Mouse (Mus musculus) lung, postnatal 0 days (tissue): ENCODE measurements at regions not wholly inside any gene's neighbourhood (a gene's known extent, or its start where the extent isn't known, plus 50 kb on each side); places are given as distances from the start of the nearest gene placed in this dataset.

Experiments
- ATAC-seq: fragments of 200-750 bp; cut with Nextera tagmentation; 2 replicates; pipeline ENCODE4 v1.8.0; 2017; ENCODE audit warnings: moderate library complexity
- DNase-seq: peaks from one replicate; pipeline ENCODE4 v3.0.0-alpha.2; 2016; ENCODE audit warnings: low spot score
- H3K27ac ChIP-seq: fragments of 300-500 bp; sonication (generic); 2 replicates; pipeline ENCODE4 v1.5.1; 2014; ENCODE audit warnings: antibody characterized with exemption, mild to moderate bottlenecking, low read length, mixed read lengths
- H3K27me3 ChIP-seq: fragments of 300-500 bp; sonication (generic); replicated peaks from 2 replicates; pipeline ENCODE4 v1.6.1; 2014; ENCODE audit warnings: low read length, mixed read lengths; ENCODE audit not compliant: insufficient read depth
- H3K36me3 ChIP-seq: fragments of 300-500 bp; sonication (generic); 2 replicates; pipeline ENCODE4 v1.6.1; 2014; ENCODE audit warnings: low read length, mixed read lengths; ENCODE audit not compliant: insufficient read depth
- H3K4me1 ChIP-seq: fragments of 300-500 bp; sonication (generic); 2 replicates; pipeline ENCODE4 v1.6.1; 2014; ENCODE audit warnings: antibody characterized with exemption, low read depth, low read length, mixed read lengths; ENCODE audit not compliant: insufficient read depth
- H3K4me2 ChIP-seq: fragments of 300-500 bp; sonication (generic); replicated peaks from 2 replicates; pipeline ENCODE4 v1.6.1; 2014; ENCODE audit warnings: low read depth, mild to moderate bottlenecking, low read length, moderate library complexity, mixed read lengths
- H3K4me3 ChIP-seq: fragments of 300-500 bp; sonication (generic); 2 replicates; pipeline ENCODE4 v1.5.1; 2014; ENCODE audit warnings: low read depth, low read length
- H3K9ac ChIP-seq: fragments of 300-500 bp; sonication (generic); replicated peaks from 2 replicates; pipeline ENCODE4 v1.6.1; 2014; ENCODE audit warnings: low read depth, mild to moderate bottlenecking
- H3K9me3 ChIP-seq: fragments of 300-500 bp; sonication (generic); 2 replicates; pipeline ENCODE4 v1.6.1; 2016; ENCODE audit warnings: low read length, mixed read lengths
- CTCF ChIP-seq: IDR thresholded peaks from 2 replicates; pipeline ENCODE4 v1.5.1; 2016; ENCODE audit warnings: antibody characterized with exemption, mild to moderate bottlenecking
- EP300 ChIP-seq: IDR thresholded peaks from 2 replicates; pipeline ENCODE4 v1.6.1; 2016; ENCODE audit warnings: antibody characterized with exemption, mild to moderate bottlenecking, control low read depth
- WGBS: fragments of 180-500 bp; shearing (Covaris S2); extraction: QIAGEN DNeasy Blood & Tissue Kit; methylation state at CpG from one replicate; pipeline ENCODE4 v1.1.7; 2014; 5-methylcytosine and 5-hydroxymethylcytosine counted together

DNA sequence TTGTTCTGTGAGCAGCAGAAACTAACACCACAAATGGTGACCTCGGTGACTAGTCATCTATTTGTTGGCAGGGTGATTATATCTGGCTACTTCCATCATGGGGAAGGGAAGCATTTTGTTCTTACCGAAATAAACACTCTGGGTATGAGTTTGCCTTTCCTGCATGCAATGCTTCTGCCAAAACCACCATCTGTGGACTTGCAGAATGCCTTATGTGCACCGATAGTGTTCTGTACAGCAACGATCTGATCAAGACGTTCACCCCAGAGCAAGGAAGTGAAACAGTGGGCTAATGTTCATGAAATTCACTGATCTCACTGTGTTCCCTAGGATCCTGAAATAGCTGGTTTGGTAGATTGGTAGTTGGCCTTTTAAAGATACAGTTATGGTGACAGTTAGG lies 96.3 kb upstream of the Adcy1 start:
- Histone ChIP-seq H3K36me3 (no peaks in the 10 kb centered on the region), H3K27me3 (no peaks in the 10 kb centered on the region), H3K9me3 (no peaks in the 10 kb centered on the region), H3K4me1 (no peaks in the 10 kb centered on the region), H3K4me2 (no peak overlapping the region), H3K9ac (no peak overlapping the region), H3K27ac (no peak overlapping the region), H3K4me3 (no peak overlapping the region)
- no peak for TF ChIP-seq CTCF
- TF ChIP-seq EP300 = no peak
- DNase-seq (no peak), ATAC-seq (no peak)
- WGBS = 78% methylated on average over 5 of the region's 5 CpGs

- H3K4me3 ChIP-seq = no peak overlapping the region
- no peak overlapping the region for H3K4me2 ChIP-seq
- WGBS = 51% methylated on average over 2 of the region's 2 CpGs
- no peaks in the 10 kb centered on the region for H3K4me1 ChIP-seq
- ATAC-seq (no peak), DNase-seq (no peak)
- no peak overlapping the region for H3K9ac ChIP-seq
- TF ChIP-seq EP300 = no peak
- TF ChIP-seq CTCF = no peak
- H3K9me3 ChIP-seq = no peaks in the 10 kb centered on the region
- no peak overlapping the region for H3K27ac ChIP-seq
- no peaks in the 10 kb centered on the region for H3K27me3 ChIP-seq
- H3K36me3 ChIP-seq = no peaks in the 10 kb centered on the region
These were observed 98.8 kb upstream of the Adcy1 start for GRCm38 (mm10) chr11:6964524-6964923.

- TF ChIP-seq EP300 = 0 out of 2 replicates have a peak, but pooled peaks have one; percentile 9
- TF ChIP-seq CTCF = no peak
- H3K9ac ChIP-seq = no peak overlapping the region
- no peak overlapping the region for H3K27ac ChIP-seq
- H3K4me3 ChIP-seq = no peak overlapping the region
- DNase-seq = peak; percentile 25
- H3K4me2 ChIP-seq = no peak overlapping the region
- no peaks in the 10 kb centered on the region for H3K27me3 ChIP-seq
- WGBS = 43% methylated on average over 3 of the region's 3 CpGs
- H3K9me3 ChIP-seq = no peaks in the 10 kb centered on the region
- ATAC-seq = no peak
- H3K4me1 ChIP-seq = no peaks in the 10 kb centered on the region
- no peaks in the 10 kb centered on the region for H3K36me3 ChIP-seq
These were observed 99.7 kb upstream of the Adcy1 start for GRCm38 (mm10) chr11:6963600-6963999.

GRCm38 (mm10) chr11:6962786-6963575 lies 100.3 kb upstream of the Adcy1 start:
- no peak for ATAC-seq
- Histone ChIP-seq H3K4me3 (no peak overlapping the region), H3K36me3 (no peaks in the 10 kb centered on the region), H3K27me3 (no peaks in the 10 kb centered on the region), H3K4me1 (no peaks in the 10 kb centered on the region), H3K4me2 (no peak overlapping the region), H3K9ac (no peak overlapping the region), H3K27ac (no peak overlapping the region), H3K9me3 (no peaks in the 10 kb centered on the region)
- TF ChIP-seq EP300 = no peak
- TF ChIP-seq CTCF = no peak
- WGBS = 28% methylated on average over 1 of the region's 1 CpGs
- DNase-seq = no peak

- Histone ChIP-seq H3K4me1 (no peaks in the 10 kb centered on the region), H3K27me3 (no peaks in the 10 kb centered on the region), H3K9ac (no peak overlapping the region), H3K4me2 (no peak overlapping the region), H3K4me3 (no peak overlapping the region), H3K36me3 (no peaks in the 10 kb centered on the region), H3K9me3 (no peaks in the 10 kb centered on the region), H3K27ac (no peak overlapping the region)
- no peak for ATAC-seq
- no peak for DNase-seq
- TF ChIP-seq CTCF = no peak
- TF ChIP-seq EP300 = no peak
These were observed 101.0 kb upstream of the Adcy1 start for GRCm38 (mm10) chr11:6962322-6962721.

GRCm38 (mm10) chr11:6952787-6953186 lies 110.5 kb upstream of the Adcy1 start:
- Histone ChIP-seq H3K4me2 (no peak overlapping the region), H3K27ac (no peak overlapping the region), H3K36me3 (no peaks in the 10 kb centered on the region), H3K4me3 (no peak overlapping the region), H3K9ac (no peak overlapping the region), H3K27me3 (no peaks in the 10 kb centered on the region), H3K4me1 (no peaks in the 10 kb centered on the region), H3K9me3 (no peaks in the 10 kb centered on the region)
- TF ChIP-seq CTCF = no peak
- no peak for TF ChIP-seq EP300
- DNase-seq (no peak), ATAC-seq (no peak)
- WGBS = 60% methylated on average over 1 of the region's 1 CpGs

- Histone ChIP-seq H3K9me3 (no peaks in the 10 kb centered on the region), H3K4me1 (no peaks in the 10 kb centered on the region), H3K27me3 (no peaks in the 10 kb centered on the region), H3K9ac (no peak overlapping the region), H3K36me3 (no peaks in the 10 kb centered on the region), H3K4me3 (no peak overlapping the region), H3K27ac (no peak overlapping the region), H3K4me2 (no peak overlapping the region)
- no peak for DNase-seq
- no peak for ATAC-seq
- no peak for TF ChIP-seq CTCF
- no peak for TF ChIP-seq EP300
These were observed 111.9 kb upstream of the Adcy1 start for GRCm38 (mm10) chr11:6951361-6951760.
